Mouse (Mus musculus): Measurements from ENCODE around the gene H1fx. TPM values are rescaled to one million over a fixed set of nuclear protein-coding genes. Genes with fewer than 3 reads are reported as not detected.
"Not testable (repeated sequence)": the region's sequence is repeated elsewhere in the genome, so short reads cannot be mapped to it uniquely, and the experiment has no call there.

The H1fx gene
- total RNA-seq (2021) = 1 to 10 TPM; 1.7 to 2.7 TPM

- intact Hi-C loops (cut with DNase I) = loop anchor here (5.0 kb wide), 1 partner anchor 69 kb away; the partner anchor contains the start of gene Hmces
- DNase-seq (ENCODE audit: low spot score) = peak; percentile 28
Observed at GRCm38 (mm10) chr6:87981547-87982256, at the start of gene H1fx. TSS of gene H1fx (minus strand) at chr6:87981637.

DNA sequence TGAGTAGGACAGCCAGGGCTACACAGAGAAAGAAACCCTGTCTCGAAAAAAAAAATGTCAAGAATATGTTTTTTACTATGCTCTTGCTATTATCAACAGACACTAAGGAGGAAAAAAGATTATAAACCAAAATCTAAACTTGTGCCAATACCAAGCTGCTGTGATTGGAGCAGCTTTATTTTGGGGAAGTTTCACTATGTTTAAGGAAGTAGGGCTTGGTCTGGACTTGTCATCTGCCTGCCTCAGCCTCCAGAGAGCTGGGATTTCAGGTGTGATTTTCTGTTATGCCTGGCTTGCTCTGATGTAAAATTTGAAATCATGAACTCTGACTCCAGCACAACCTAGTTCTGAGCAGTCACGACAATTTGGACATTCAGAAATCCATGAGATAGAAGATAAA is 49.0 kb upstream of the H1fx start:
- DNase-seq (ENCODE audit: low spot score) = no peak
- intact Hi-C loops (cut with DNase I) = no loop called here

- intact Hi-C loops (cut with DNase I) = no loop called here
- DNase-seq (ENCODE audit: low spot score) = no peak
Observed at GRCm38 (mm10) chr6:88027390-88027789, 46.0 kb upstream of the H1fx start.

DNA sequence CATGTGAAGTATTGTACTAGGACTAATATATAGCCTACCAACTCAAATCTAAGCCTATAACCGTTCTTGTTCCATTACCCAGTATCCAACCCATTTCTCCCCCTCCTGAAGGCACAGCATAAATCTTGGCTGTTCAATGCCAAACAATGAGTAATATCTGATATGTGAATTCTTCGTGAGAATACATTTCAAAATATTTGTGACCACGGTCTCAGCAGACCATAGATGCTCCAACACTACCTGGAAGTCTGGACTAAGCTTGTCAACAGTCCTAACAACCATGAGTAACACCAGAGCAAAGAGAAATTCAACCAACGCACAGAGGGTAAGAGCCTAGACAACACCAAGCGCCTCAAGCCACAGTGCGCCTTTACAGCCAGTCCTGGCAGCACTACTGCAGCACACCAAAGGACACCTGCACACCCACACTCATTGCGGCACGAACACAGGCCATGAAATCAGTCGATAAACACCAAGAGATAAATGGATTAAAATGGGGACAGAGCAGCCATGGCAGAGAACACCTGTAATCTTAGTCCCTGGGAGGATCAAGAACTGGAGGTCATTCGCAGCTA is 42.0 kb upstream of the H1fx start:
- intact Hi-C loops (cut with DNase I) = no loop called here
- no peak for DNase-seq (ENCODE audit: low spot score)

DNA sequence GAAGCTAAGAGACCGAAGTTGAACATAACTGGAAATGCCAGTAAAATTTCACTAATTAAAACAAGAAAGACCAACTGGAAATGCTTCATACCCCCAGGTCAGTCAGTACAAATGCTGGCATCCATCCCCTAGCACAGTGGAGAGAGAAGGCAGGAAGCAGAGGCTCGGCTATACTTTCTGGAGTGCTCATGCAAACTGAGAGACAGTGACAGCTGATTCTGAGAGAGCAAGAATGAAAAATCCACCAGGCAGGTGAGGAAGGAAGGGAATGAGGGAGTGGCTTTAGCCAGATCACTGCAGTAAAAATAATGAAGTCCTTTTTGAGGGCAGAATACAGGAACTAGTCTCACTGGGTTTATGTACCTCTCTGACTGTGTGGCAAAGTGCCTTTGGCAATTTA is 37.7 kb upstream of the H1fx start:
- intact Hi-C loops (cut with DNase I) = no loop called here

GRCm38 (mm10) chr6:88017821-88018220 is 36.4 kb upstream of the H1fx start:
- intact Hi-C loops (cut with DNase I) = no loop called here
- DNase-seq (ENCODE audit: low spot score) = no peak

More for the DNA sequence above, 37.7 kb upstream of the H1fx start:
- no peak for DNase-seq (ENCODE audit: low spot score)

- DNase-seq (ENCODE audit: low spot score) = no peak
- intact Hi-C loops (cut with DNase I) = no loop called here
Observed at GRCm38 (mm10) chr6:88015797-88016196, 34.4 kb upstream of the H1fx start.

DNA sequence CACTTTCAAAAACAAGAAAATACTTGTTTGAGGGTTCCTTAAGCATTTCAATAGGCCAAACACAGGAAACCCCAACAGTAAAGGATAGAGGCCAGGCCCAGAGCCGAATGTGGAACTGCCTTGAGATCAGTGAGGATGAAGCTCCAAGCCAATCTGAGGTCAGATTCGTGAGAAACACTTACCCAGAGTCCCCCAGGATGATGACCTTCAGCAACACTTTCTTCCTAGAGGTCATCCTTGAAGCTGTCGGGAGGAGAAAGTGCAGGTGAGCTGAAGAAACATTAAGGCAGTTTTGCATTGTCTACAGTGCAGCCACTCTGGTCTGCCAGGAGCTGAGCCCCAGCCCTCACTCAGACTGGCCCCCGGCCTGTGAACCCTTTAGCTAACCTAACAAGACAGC is 32.0 kb upstream of the H1fx start:
- intact Hi-C loops (cut with DNase I) = no loop called here
- no peak for DNase-seq (ENCODE audit: low spot score)

GRCm38 (mm10) chr6:88012601-88013000 is 31.2 kb upstream of the H1fx start:
- DNase-seq (ENCODE audit: low spot score) = no peak
- intact Hi-C loops (cut with DNase I) = no loop called here

GRCm38 (mm10) chr6:88011106-88011505 is 29.7 kb upstream of the H1fx start:
- DNase-seq (ENCODE audit: low spot score) = not testable (repeated sequence)
- intact Hi-C loops (cut with DNase I) = loop anchor here (2.0 kb wide), 1 partner anchor 64 kb away; no protein-coding TSS in a partner anchor

DNA sequence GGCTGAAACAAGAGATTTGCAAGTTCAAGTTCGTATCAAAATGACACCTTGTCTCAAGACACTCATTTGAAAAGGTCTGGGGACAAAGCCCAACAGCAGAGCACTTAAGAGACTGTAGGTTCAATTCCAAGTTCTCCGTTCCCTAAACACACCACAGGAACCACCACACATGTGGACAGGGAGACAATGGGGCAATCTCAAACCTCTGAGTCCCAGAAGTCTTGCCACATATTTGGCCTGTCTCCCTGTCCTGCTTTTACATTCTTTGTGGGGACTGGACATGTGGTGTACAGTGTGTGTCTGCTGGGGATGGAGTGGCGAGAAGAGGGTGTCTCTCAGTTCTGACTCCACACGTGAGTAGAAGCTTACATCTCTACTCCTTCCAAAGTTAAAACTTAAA is 27.8 kb upstream of the H1fx start:
- no peak for DNase-seq (ENCODE audit: low spot score)
- intact Hi-C loops (cut with DNase I) = no loop called here

DNA sequence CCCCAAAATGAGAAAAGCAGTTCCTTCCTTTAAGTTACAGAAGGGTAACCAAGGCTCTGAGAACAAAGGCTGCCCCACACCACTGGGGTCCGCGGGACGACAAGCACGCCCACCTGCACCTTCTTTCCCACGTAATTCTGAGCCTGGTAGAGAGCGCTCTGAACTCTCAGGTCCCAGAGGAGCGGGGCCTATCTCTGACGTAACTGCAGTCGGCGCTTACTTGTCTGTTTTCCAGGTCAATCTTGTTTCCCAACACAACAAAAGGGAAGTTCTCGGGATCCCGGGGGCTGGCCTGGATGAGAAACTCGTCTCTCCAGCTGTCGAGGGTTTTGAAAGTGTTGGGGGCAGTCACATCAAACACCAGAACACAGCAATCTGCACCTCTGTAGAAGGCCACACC is 23.3 kb upstream of the H1fx start:
- DNase-seq (ENCODE audit: low spot score); intact Hi-C loops (cut with DNase I): not testable (repeated sequence)

- no peak for DNase-seq (ENCODE audit: low spot score)
- intact Hi-C loops (cut with DNase I) = no loop called here
Observed at GRCm38 (mm10) chr6:88003439-88003838, 22.0 kb upstream of the H1fx start.

DNA sequence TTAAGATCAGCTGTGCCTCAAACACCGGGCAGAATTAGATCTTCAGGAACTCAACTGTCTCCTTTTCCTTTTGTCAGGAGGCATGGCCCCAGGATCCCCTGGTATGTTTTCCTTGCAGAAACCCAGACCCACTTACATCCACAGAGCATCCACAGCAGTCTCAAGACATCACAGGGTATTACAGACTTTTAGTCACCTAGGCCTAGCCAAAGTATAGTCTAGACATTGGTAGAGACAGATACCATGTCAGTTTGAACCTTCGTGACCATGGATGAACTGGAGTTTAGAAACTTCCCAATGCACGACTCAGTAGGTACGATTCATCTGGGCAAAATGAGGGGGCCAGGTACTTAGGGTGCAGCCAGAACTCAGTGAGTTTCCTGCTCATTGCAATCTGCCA is 16.9 kb upstream of the H1fx start:
- intact Hi-C loops (cut with DNase I) = loop anchor here (5.0 to 10.0 kb wide), 2 partner anchors 86 to 234 kb away; partner anchors contain the start of gene Hmces

DNA sequence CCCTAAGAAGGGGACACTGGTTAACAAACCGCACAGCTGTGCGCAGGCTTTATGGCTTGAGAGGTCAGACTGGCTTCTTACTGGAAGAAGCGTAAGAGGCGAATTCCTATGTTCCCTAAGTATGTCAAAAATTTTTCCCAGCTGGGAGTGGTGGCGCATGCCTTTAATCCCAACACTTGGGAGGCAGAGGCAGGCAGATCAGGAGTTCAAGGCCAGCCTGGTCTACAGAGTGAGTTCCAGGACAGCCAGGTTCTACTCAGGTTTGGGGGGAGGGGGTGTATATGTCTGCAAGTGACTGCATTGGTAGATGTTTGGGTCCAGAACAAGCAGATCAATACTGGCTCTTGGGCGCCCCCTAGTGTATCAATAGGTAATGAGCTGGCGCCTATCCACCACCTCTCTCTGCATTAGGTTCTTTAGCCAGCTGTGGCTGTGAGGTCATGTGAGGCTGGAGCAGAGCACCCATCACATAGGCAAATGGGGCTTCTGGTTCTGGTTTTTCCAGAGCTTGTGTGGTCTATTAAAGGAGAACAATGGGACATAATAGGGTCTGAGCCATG is 16.3 kb upstream of the H1fx start:
- DNase-seq (ENCODE audit: low spot score) = no peak
- intact Hi-C loops (cut with DNase I) = loop anchor here (5.0 to 10.0 kb wide), 2 partner anchors 85 to 233 kb away; partner anchors contain the start of gene Hmces

More for the DNA sequence above, 16.9 kb upstream of the H1fx start:
- no peak for DNase-seq (ENCODE audit: low spot score)

- no peak for DNase-seq (ENCODE audit: low spot score)
- intact Hi-C loops (cut with DNase I) = loop anchor here (5.0 to 10.0 kb wide), 2 partner anchors 84 to 232 kb away; partner anchors contain the start of gene Hmces
Observed at GRCm38 (mm10) chr6:87996606-87997005, 15.2 kb upstream of the H1fx start.

- DNase-seq (ENCODE audit: low spot score) = no peak
- intact Hi-C loops (cut with DNase I) = loop anchor here (5.0 to 10.0 kb wide), 2 partner anchors 83 to 231 kb away; partner anchors contain the start of gene Hmces
Observed at GRCm38 (mm10) chr6:87995519-87995918, 14.1 kb upstream of the H1fx start.

- DNase-seq (ENCODE audit: low spot score) = no peak
- intact Hi-C loops (cut with DNase I) = loop anchor here (5.0 to 10.0 kb wide), 2 partner anchors 97 to 229 kb away; no protein-coding TSS in a partner anchor
Observed at GRCm38 (mm10) chr6:87993790-87994571, 12.5 kb upstream of the H1fx start.

- intact Hi-C loops (cut with DNase I) = loop anchor here (5.0 to 10.0 kb wide), 2 partner anchors 95 to 228 kb away; no protein-coding TSS in a partner anchor
- DNase-seq (ENCODE audit: low spot score) = no peak
Observed at GRCm38 (mm10) chr6:87992733-87993132, 11.3 kb upstream of the H1fx start.

GRCm38 (mm10) chr6:87991886-87992285 is 10.4 kb upstream of the H1fx start:
- DNase-seq (ENCODE audit: low spot score) = no peak
- intact Hi-C loops (cut with DNase I) = loop anchor here (5.0 to 10.0 kb wide), 2 partner anchors 95 to 227 kb away; no protein-coding TSS in a partner anchor
